Mouse (Mus musculus): Measurements from ENCODE around the gene Tmem108. TPM values are rescaled to one million over a fixed set of nuclear protein-coding genes. Genes with fewer than 3 reads are reported as not detected.

The Tmem108 gene
- polyA plus RNA-seq, 1 experiment from 2014 or later, result 13.0 TPM

DNA sequence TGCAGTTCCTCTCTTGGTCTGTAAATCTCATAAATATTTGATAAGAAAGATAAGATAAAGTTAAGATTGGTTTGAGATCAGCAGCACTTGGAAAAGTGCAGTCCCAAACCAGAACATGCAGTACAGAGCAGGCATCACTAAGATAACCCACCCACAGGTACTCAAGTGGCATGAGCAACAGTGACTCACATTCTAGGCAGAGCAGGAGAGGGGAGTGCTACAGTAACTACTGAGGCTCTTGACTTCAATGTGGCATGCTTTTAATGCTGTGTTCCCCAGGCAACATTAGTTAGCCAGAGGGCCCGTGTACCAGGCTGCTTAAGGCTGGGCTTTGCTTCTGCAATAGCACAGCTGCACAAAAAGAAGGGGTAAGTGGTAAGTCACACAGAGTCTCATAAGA, 99.8 kb downstream of the Tmem108 start:
- peak; percentile 63 for ATAC-seq (ENCODE audit: low read depth)
- WGBS, result 39% methylated on average over 1 of the region's 1 CpGs
- Histone ChIP-seq H3K4me1 (replicated peaks; ENCODE audit: control insufficient read depth, insufficient read depth, low read length) (peaks cover 5% of the 10 kb centered on the region; the same call in 1 of the 2 replicates), H3K4me2 (ENCODE audit: low read depth, low read length) (no peak overlapping the region), H3K27me3 (ENCODE audit: control insufficient read depth, insufficient read depth, low read depth, low read length) (no peaks in the 10 kb centered on the region), H3K27ac (ENCODE audit: low read length) (no peak overlapping the region), H3K9ac (ENCODE audit: low read length) (no peak overlapping the region), H3K4me3 (ENCODE audit: low read length) (no peak overlapping the region), H3K9me3 (ENCODE audit: control insufficient read depth, low read length) (no peaks in the 10 kb centered on the region), H3K36me3 (ENCODE audit: control insufficient read depth, insufficient read depth, low read length) (no peaks in the 10 kb centered on the region)

- no peak for ATAC-seq (ENCODE audit: low read depth)
- H3K4me2 ChIP-seq (ENCODE audit: low read depth, low read length), result no peak overlapping the region
- no peaks in the 10 kb centered on the region for H3K36me3 ChIP-seq (ENCODE audit: control insufficient read depth, insufficient read depth, low read length)
- no peak overlapping the region for H3K4me3 ChIP-seq (ENCODE audit: low read length)
- no peak overlapping the region for H3K27ac ChIP-seq (ENCODE audit: low read length)
- H3K27me3 ChIP-seq (ENCODE audit: control insufficient read depth, insufficient read depth, low read depth, low read length), result no peaks in the 10 kb centered on the region
- H3K4me1 ChIP-seq (replicated peaks; ENCODE audit: control insufficient read depth, insufficient read depth, low read length), result no peaks in the 10 kb centered on the region; the same call in 1 of the 2 replicates
- H3K9me3 ChIP-seq (ENCODE audit: control insufficient read depth, low read length), result no peaks in the 10 kb centered on the region
- WGBS, result 76% methylated on average over 5 of the region's 5 CpGs
- no peak overlapping the region for H3K9ac ChIP-seq (ENCODE audit: low read length)
Observed at GRCm38 (mm10) chr9:103657981-103658380, 103.7 kb downstream of the Tmem108 start.

DNA sequence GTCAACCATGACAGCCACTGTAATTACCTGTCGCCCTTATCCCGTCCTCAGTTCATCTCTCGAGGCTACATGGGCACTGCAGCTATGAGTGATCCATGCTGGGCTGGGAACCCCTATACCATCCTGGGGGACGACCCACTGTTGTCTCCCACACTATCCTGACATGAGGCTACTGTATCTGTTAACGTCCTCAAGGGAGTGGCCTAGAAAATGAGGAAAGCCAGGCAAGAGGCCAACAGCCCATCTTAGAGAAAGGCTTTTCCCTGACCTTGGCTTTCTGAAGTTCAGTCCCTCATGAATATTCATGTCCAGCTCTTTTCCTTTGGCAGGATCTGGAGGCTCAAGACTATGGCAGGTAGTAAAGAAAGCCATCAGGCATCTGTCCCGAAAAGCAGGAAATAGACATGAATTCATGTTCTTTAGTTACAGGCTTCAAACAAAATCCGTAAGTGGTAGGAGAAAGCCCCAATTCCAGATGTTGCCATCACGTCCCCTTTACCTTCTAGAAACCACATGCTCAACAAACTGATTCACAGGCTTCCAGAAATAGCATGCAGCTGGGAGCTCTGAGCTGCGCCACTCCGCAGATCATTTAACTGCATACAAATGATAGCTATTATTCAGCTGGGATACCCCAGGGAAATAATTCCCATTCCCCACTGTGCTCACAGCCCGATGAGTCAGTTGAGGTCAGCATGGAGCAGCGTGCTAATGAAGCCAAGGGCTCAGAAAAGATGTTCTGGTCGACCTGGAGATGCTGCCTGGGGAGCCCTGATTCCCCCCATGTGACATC, 104.3 kb downstream of the Tmem108 start:
- no peak overlapping the region for H3K27ac ChIP-seq (ENCODE audit: low read length)

GRCm38 (mm10) chr9:103653995-103654587, 107.5 kb downstream of the Tmem108 start:
- no peak for ATAC-seq (ENCODE audit: low read depth)

More for the DNA sequence above, 104.3 kb downstream of the Tmem108 start:
- no peak overlapping the region for H3K4me2 ChIP-seq (ENCODE audit: low read depth, low read length)
- 57% methylated on average over 13 of the region's 13 CpGs for WGBS
- H3K36me3 ChIP-seq (ENCODE audit: control insufficient read depth, insufficient read depth, low read length), result no peaks in the 10 kb centered on the region
- H3K27me3 ChIP-seq (ENCODE audit: control insufficient read depth, insufficient read depth, low read depth, low read length), result no peaks in the 10 kb centered on the region
- no peak overlapping the region for H3K4me3 ChIP-seq (ENCODE audit: low read length)
- no peaks in the 10 kb centered on the region for H3K9me3 ChIP-seq (ENCODE audit: control insufficient read depth, low read length)
- no peak overlapping the region for H3K9ac ChIP-seq (ENCODE audit: low read length)
- no peak for ATAC-seq (ENCODE audit: low read depth)
- H3K4me1 ChIP-seq (replicated peaks; ENCODE audit: control insufficient read depth, insufficient read depth, low read length), result no peaks in the 10 kb centered on the region; the same call in 1 of the 2 replicates

DNA sequence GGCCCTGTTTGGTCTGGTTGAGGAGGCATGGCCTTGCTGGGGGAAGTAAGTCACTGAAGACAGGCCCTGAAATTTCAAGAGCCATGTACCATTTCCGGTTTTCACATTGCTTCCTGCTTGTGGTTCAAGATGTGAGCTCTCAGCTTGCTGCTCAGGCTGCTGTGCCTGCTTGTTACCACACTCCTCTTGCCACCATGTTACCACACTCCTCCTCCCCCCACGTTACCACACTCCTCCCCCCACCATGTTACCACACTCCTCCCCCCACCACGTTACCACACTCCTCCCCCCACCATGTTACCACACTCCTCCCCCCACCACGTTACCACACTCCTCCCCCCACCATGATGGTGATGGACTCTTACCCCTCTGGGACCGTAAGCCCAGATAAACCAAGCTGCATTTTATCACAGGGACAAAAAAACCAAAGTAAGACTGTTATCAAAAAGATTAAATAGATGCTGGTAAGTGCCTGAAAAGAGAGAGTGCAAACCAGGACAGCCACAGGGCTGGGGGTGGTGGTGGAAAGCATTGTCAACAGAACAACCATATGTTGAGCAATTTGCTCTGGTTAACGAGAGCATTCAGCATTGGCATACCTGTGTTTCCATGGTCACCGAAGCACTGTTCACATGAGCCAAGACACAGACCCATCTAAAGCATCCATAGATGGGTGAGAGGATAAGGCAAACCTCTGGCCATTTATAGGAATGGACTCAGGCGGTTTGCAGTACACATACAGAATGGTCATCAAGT, 109.3 kb downstream of the Tmem108 start:
- no peak overlapping the region for H3K4me2 ChIP-seq (ENCODE audit: low read depth, low read length)
- H3K4me1 ChIP-seq (replicated peaks; ENCODE audit: control insufficient read depth, insufficient read depth, low read length), result no peaks in the 10 kb centered on the region; the same call in 1 of the 2 replicates
- no peak for ATAC-seq (ENCODE audit: low read depth)
- H3K27ac ChIP-seq (ENCODE audit: low read length), result no peak overlapping the region
- H3K27me3 ChIP-seq (ENCODE audit: control insufficient read depth, insufficient read depth, low read depth, low read length), result no peaks in the 10 kb centered on the region
- WGBS, result 61% methylated on average over 8 of the region's 8 CpGs
- no peaks in the 10 kb centered on the region for H3K9me3 ChIP-seq (ENCODE audit: control insufficient read depth, low read length)
- no peak overlapping the region for H3K9ac ChIP-seq (ENCODE audit: low read length)
- no peak overlapping the region for H3K4me3 ChIP-seq (ENCODE audit: low read length)
- H3K36me3 ChIP-seq (ENCODE audit: control insufficient read depth, insufficient read depth, low read length), result no peaks in the 10 kb centered on the region

More at GRCm38 (mm10) chr9:103653995-103654587, 107.5 kb downstream of the Tmem108 start:
- H3K4me2 ChIP-seq (ENCODE audit: low read depth, low read length), result no peak overlapping the region
- no peaks in the 10 kb centered on the region for H3K36me3 ChIP-seq (ENCODE audit: control insufficient read depth, insufficient read depth, low read length)
- 31% methylated on average over 10 of the region's 10 CpGs for WGBS
- H3K27ac ChIP-seq (ENCODE audit: low read length), result no peak overlapping the region
- H3K4me3 ChIP-seq (ENCODE audit: low read length), result no peak overlapping the region
- no peaks in the 10 kb centered on the region for H3K27me3 ChIP-seq (ENCODE audit: control insufficient read depth, insufficient read depth, low read depth, low read length)
- no peak overlapping the region for H3K9ac ChIP-seq (ENCODE audit: low read length)
- no peaks in the 10 kb centered on the region; the same call in 1 of the 2 replicates for H3K4me1 ChIP-seq (replicated peaks; ENCODE audit: control insufficient read depth, insufficient read depth, low read length)
- H3K9me3 ChIP-seq (ENCODE audit: control insufficient read depth, low read length), result no peaks in the 10 kb centered on the region

DNA sequence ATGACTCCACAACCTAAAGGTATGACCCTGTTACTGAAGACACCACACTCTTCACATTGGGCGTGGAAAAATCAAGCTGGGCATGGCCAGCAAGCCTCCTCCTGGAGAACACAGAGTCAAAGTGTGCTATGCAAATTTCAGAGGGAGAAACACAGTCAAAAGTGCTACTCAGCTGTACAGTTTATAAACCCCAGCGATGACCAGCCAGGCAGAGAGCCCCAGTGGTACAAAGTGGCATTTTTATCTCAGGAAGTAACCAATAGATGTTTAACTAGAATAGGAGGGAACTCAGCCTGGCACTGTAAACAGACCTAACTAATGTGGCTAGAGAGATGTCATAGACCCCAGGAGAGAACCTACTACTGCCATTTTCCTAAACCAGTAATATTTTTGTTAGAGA, 115.0 kb downstream of the Tmem108 start:
- Histone ChIP-seq H3K4me1 (replicated peaks; ENCODE audit: control insufficient read depth, insufficient read depth, low read length) (no peaks in the 10 kb centered on the region), H3K4me2 (ENCODE audit: low read depth, low read length) (no peak overlapping the region), H3K36me3 (ENCODE audit: control insufficient read depth, insufficient read depth, low read length) (no peaks in the 10 kb centered on the region), H3K27me3 (ENCODE audit: control insufficient read depth, insufficient read depth, low read depth, low read length) (no peaks in the 10 kb centered on the region), H3K9me3 (ENCODE audit: control insufficient read depth, low read length) (no peaks in the 10 kb centered on the region), H3K9ac (ENCODE audit: low read length) (no peak overlapping the region), H3K27ac (ENCODE audit: low read length) (no peak overlapping the region), H3K4me3 (ENCODE audit: low read length) (no peak overlapping the region)
- ATAC-seq (ENCODE audit: low read depth), result no peak
- 63% methylated on average over 2 of the region's 2 CpGs for WGBS

- Histone ChIP-seq H3K4me1 (replicated peaks; ENCODE audit: control insufficient read depth, insufficient read depth, low read length) (no peaks in the 10 kb centered on the region; the same call in 1 of the 2 replicates), H3K9ac (ENCODE audit: low read length) (no peak overlapping the region), H3K27ac (ENCODE audit: low read length) (no peak overlapping the region), H3K27me3 (ENCODE audit: control insufficient read depth, insufficient read depth, low read depth, low read length) (no peaks in the 10 kb centered on the region), H3K4me3 (ENCODE audit: low read length) (no peak overlapping the region), H3K36me3 (ENCODE audit: control insufficient read depth, insufficient read depth, low read length) (no peaks in the 10 kb centered on the region), H3K4me2 (ENCODE audit: low read depth, low read length) (no peak overlapping the region), H3K9me3 (ENCODE audit: control insufficient read depth, low read length) (no peaks in the 10 kb centered on the region)
- WGBS, result 80% methylated on average over 7 of the region's 7 CpGs
- ATAC-seq (ENCODE audit: low read depth), result no peak
Observed at GRCm38 (mm10) chr9:103645724-103646123, 115.9 kb downstream of the Tmem108 start.

GRCm38 (mm10) chr9:103642300-103642699, 119.3 kb downstream of the Tmem108 start:
- WGBS, result 75% methylated on average over 10 of the region's 10 CpGs
- Histone ChIP-seq H3K4me2 (ENCODE audit: low read depth, low read length) (no peak overlapping the region), H3K27ac (ENCODE audit: low read length) (no peak overlapping the region), H3K36me3 (ENCODE audit: control insufficient read depth, insufficient read depth, low read length) (no peaks in the 10 kb centered on the region), H3K27me3 (ENCODE audit: control insufficient read depth, insufficient read depth, low read depth, low read length) (no peaks in the 10 kb centered on the region), H3K9me3 (ENCODE audit: control insufficient read depth, low read length) (no peaks in the 10 kb centered on the region), H3K9ac (ENCODE audit: low read length) (no peak overlapping the region), H3K4me3 (ENCODE audit: low read length) (no peak overlapping the region), H3K4me1 (replicated peaks; ENCODE audit: control insufficient read depth, insufficient read depth, low read length) (no peaks in the 10 kb centered on the region; the same call in 1 of the 2 replicates)
- no peak for ATAC-seq (ENCODE audit: low read depth)

- 90% methylated on average over 4 of the region's 4 CpGs for WGBS
- no peaks in the 10 kb centered on the region; the same call in 1 of the 2 replicates for H3K4me1 ChIP-seq (replicated peaks; ENCODE audit: control insufficient read depth, insufficient read depth, low read length)
Observed at GRCm38 (mm10) chr9:103641340-103641739, 120.3 kb downstream of the Tmem108 start.

More at GRCm38 (mm10) chr9:103641340-103641739, 120.3 kb downstream of the Tmem108 start:
- Histone ChIP-seq H3K27me3 (ENCODE audit: control insufficient read depth, insufficient read depth, low read depth, low read length) (no peaks in the 10 kb centered on the region), H3K4me2 (ENCODE audit: low read depth, low read length) (no peak overlapping the region), H3K9me3 (ENCODE audit: control insufficient read depth, low read length) (no peaks in the 10 kb centered on the region), H3K9ac (ENCODE audit: low read length) (no peak overlapping the region), H3K27ac (ENCODE audit: low read length) (no peak overlapping the region), H3K36me3 (ENCODE audit: control insufficient read depth, insufficient read depth, low read length) (no peaks in the 10 kb centered on the region), H3K4me3 (ENCODE audit: low read length) (no peak overlapping the region)
- no peak for ATAC-seq (ENCODE audit: low read depth)

All from lung, embryonic 16.5 days (tissue).